Mouse (Mus musculus) spleen, adult 2 months (tissue): ENCODE data around the gene Bbip1.

Experiments
- CTCF ChIP-seq: fragments of 200-500 bp; IDR thresholded peaks from 2 replicates; pipeline ENCODE4 v1.5.1; 2011; ENCODE audit warnings: mild to moderate bottlenecking, inconsistent platforms; ENCODE audit not compliant: insufficient read depth, insufficient read length, insufficient replicate concordance; ENCODE audit errors: extremely low read depth
- POLR2A ChIP-seq: fragments of 200-500 bp; IDR thresholded peaks from 2 replicates; pipeline ENCODE4 v1.6.1; 2011; ENCODE audit warnings: low read depth, low read length, inconsistent platforms

DNA sequence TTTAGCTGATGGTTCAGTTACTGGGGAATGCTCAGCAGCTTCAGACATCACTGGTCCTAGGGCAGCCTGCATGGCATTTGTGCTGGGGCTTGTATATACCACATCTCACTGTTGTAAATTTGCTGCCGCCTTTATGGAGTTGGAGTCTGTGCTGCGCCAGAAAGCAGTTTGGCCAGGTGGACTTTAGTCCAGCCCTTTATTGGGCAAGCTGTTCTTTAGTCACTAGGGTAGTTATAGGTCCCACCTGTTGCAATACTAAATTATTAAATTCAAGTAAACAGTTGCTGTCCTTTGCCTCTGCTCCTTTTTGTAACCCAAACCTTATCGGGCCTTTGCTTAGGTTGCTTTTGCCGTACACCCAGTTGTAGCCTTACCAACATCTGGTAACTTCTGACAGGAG lies 29.5 kb downstream of the Bbip1 start:
- TF ChIP-seq CTCF, result no peak
- TF ChIP-seq POLR2A, result no peak
